Mouse (Mus musculus) adrenal gland, postnatal 0 days (tissue): ENCODE measurements around the gene Lin37. TPM values are rescaled to one million over a fixed set of nuclear protein-coding genes. Genes with fewer than 3 reads are reported as not detected.

Experiments
- microRNA-seq: library from miRNA; unstranded; fragments of <30 nt; microRNA quantifications from one replicate; pipeline ENCODE4, GENCODE M21; 2016; ENCODE audit warnings: borderline replicate concordance; ENCODE audit not compliant: insufficient number of aligned reads
- polyA plus RNA-seq: library from polyadenylated mRNA; unstranded; fragments of >200 nt; fragmentation: Nextera tagmentation; extraction: Ambion mirVana; gene quantifications from 2 replicates; pipeline ENCODE4 v1.2.1, GENCODE M21; 2015

The Lin37 gene
- polyA plus RNA-seq, result 57.6 and 67.2 TPM in 2 replicates

DNA sequence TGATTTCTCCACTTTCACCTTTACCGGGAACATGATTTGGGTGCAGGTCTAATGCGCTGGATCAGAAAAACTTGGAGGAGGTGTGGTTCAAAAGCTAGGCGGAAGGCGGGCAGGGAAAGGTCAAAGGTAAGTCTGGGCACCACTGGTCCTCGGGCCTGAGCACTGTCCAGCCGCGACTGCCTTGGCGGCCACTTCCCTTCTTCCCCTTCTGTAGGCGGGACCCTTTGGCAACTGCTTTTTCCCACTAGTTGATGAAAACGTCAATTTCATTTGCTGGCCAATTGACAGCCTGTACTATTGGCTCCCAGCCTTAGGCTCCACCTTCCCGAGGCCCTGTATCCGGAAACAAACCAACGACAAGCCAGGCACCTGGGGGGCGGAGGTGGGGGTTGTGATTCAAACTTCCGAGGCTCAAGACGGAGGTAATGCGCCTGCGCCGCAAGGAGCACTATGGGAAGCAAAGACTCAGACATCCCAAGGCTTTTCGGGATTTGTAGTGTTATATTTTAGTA is at the start of gene Lin37:
TSS of gene Lin37 (minus strand) at position 396 of the 512 bp plus-strand sequence.

GRCm38 (mm10) chr7:30598786-30599185 is 39.1 kb upstream of the Lin37 start, which contains the start of gene Zbtb32:
TSS of gene Zbtb32 (minus strand) at chr7:30598909.

GRCm38 (mm10) chr7:30588676-30589434 is 29.2 kb upstream of the Lin37 start, which contains the start of gene Kmt2b:
TSS of gene Kmt2b (minus strand) at chr7:30588726.

DNA sequence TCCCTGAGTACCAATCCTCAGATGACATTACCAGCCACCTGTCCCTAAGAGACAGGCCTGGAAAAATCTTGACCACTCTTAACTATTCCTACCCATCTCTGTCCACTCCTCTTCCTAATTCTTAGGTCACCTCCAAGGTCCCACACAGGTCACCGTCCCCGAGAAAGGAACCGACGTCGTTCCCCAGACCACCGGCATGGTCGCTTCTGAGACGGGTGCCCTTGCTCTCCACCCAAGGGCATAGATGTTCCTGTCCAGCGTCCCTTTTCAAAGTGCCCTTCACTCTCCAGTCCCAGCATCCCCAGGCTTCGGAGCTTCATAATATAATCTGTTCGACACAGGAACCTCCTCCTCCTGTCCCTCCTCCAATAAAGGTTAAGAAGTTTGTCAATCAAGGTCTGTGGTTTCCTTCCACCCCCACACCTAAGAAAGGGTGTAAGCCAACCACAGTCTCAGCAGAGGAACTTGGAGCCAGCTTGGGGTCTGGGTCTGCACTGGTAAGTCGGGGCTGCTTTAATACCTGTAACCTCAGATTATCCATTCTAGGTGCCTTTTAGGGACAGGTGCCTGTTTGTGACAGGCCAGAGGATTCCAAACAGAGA is 5.4 kb upstream of the Lin37 start, which contains the start of gene Igflr1:
TSS of gene Igflr1 (plus strand) at position 458 of the 602 bp plus-strand sequence.

GRCm38 (mm10) chr7:30563117-30563905 is 3.7 kb upstream of the Lin37 start, which contains the start of the genes U2af1l4, Gm49396 and Psenen:
TSS of gene U2af1l4 (plus strand) at chr7:30563301.
TSS of gene Gm49396 (plus strand) at chr7:30563344.
TSS of gene Psenen (minus strand) at chr7:30563627.

DNA sequence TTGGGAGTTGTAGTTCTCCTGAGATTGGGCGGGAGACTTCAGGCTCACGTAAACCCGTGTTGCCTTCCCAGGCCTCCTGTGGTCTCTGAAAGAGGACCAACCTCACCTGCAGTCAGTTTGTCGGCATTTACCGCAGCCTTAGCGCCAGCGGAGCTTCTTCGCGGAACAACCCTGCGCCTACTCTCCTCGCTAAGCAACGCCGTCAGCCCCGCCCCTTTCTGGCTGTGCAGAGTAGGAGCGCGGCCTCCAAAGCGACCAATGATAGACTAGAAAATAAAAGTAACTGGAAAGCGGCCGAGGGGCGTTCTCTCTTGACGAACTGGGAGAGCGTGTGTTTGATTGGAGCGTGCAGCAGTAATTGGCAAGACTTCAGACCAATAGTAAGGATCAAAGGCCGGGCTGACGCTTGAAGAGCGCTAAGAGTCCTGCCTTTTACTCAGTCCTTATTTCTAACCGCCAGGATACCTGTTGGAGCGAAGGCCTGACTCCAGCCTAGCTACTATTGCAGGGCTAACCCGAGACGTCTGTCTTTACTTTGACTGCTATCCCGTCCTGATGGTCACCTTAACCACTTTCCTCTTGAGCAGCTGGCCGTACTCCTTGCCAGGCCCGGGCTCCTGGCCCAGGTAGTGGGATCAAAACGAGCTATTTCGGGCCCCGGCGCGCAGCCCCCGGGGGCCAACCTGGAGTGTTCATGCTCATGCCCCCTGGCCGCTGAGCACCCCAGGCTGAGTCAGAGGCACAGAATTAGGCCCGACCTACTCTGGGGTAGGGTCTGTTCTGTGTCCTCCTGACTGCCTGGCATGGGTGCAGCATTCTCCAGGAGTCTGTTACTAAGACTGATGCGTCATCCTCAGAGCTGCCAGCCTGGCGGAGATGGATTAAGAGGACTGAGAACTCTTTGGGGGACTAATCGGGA is 7.3 kb downstream of the Lin37 start, which contains the start of the genes Hspb6 and Proser3:
TSS of gene Hspb6 (plus strand) at position 77 of the 919 bp plus-strand sequence.
TSS of gene Proser3 (minus strand) at position 198 of the 919 bp plus-strand sequence.

GRCm38 (mm10) chr7:30534633-30535577 is 24.7 kb downstream of the Lin37 start, which contains the start of gene Arhgap33:
TSS of gene Arhgap33 (minus strand) at chr7:30535060.

Small RNA genes within 50 kb of the gene (microRNA-seq; reads per million reads assigned to microRNA genes)
- gene Gm38670, result not detected
- not detected for gene Mir3569

Other genes starting within 250 kb of the Lin37 start
- 10.1 and 17.2 TPM in 2 replicates for gene Syne4, start 245.0 kb downstream of the Lin37 start, polyA plus RNA-seq
- gene E130208F15Rik, start 238.1 kb downstream of the Lin37 start, polyA plus RNA-seq, result 1.7 and 4.2 TPM in 2 replicates
- gene Sdhaf1, start 235.9 kb downstream of the Lin37 start, polyA plus RNA-seq, result 19.9 and 24.4 TPM in 2 replicates
- 7.0 and 8.6 TPM in 2 replicates for gene Lrfn3, start 197.1 kb downstream of the Lin37 start, polyA plus RNA-seq
- gene Tyrobp, start 146.1 kb downstream of the Lin37 start, polyA plus RNA-seq, result 130 and 219 TPM in 2 replicates
- gene Hcst, start 140.0 kb downstream of the Lin37 start, polyA plus RNA-seq, result 6.9 and 9.5 TPM in 2 replicates
- 0.88 and 1.7 TPM in 2 replicates for gene Nfkbid, start 138.1 kb downstream of the Lin37 start, polyA plus RNA-seq
- 66.4 and 132 TPM in 2 replicates for gene Aplp1, start 114.3 kb downstream of the Lin37 start, polyA plus RNA-seq
- not detected in 2 replicates for gene Kirrel2, start 102.1 kb downstream of the Lin37 start, polyA plus RNA-seq
- 0.10 and 0.17 TPM in 2 replicates for gene Nphs1, start 101.5 kb downstream of the Lin37 start, polyA plus RNA-seq
- 3.3 and 7.4 TPM in 2 replicates for gene Prodh2, start 66.2 kb downstream of the Lin37 start, polyA plus RNA-seq
- 5.8 and 11.5 TPM in 2 replicates for gene Arhgap33, start 24.8 kb downstream of the Lin37 start, polyA plus RNA-seq
- gene Hspb6, start 7.7 kb downstream of the Lin37 start, polyA plus RNA-seq, result 21.9 and 51.7 TPM in 2 replicates
- gene Proser3, start 7.5 kb downstream of the Lin37 start, polyA plus RNA-seq, result 5.8 and 6.8 TPM in 2 replicates
- gene U2af1l4, start 3.5 kb upstream of the Lin37 start, polyA plus RNA-seq, result 83.5 and 101 TPM in 2 replicates
- 2.8 and 5.1 TPM in 2 replicates for gene Gm49396, start 3.5 kb upstream of the Lin37 start, polyA plus RNA-seq
- 179 and 205 TPM in 2 replicates for gene Psenen, start 3.8 kb upstream of the Lin37 start, polyA plus RNA-seq
- 0.72 and 1.8 TPM in 2 replicates for gene Igflr1, start 5.6 kb upstream of the Lin37 start, polyA plus RNA-seq
- gene Kmt2b, start 28.9 kb upstream of the Lin37 start, polyA plus RNA-seq, result 3.7 and 4.5 TPM in 2 replicates
- 0.11 and 0.51 TPM in 2 replicates for gene Zbtb32, start 39.1 kb upstream of the Lin37 start, polyA plus RNA-seq
- gene Upk1a, start 53.0 kb upstream of the Lin37 start, polyA plus RNA-seq, result 0.55 and 0.79 TPM in 2 replicates
- 1,273 and 1,293 TPM in 2 replicates for gene Cox6b1, start 66.3 kb upstream of the Lin37 start, polyA plus RNA-seq
- gene Etv2, start 76.0 kb upstream of the Lin37 start, polyA plus RNA-seq, result not detected in 2 replicates
- 83.9 and 102 TPM in 2 replicates for gene Rbm42, start 90.5 kb upstream of the Lin37 start, polyA plus RNA-seq
- gene Haus5, start 105.2 kb upstream of the Lin37 start, polyA plus RNA-seq, result 14.3 and 19.0 TPM in 2 replicates
- gene Pmis2, start 111.8 kb upstream of the Lin37 start, polyA plus RNA-seq, result not detected in 2 replicates
- gene 2200002J24Rik, start 139.1 kb upstream of the Lin37 start, polyA plus RNA-seq, result 10.8 and 14.4 TPM in 2 replicates
- 2.5 and 2.7 TPM in 2 replicates for gene Atp4a, start 152.4 kb upstream of the Lin37 start, polyA plus RNA-seq
- gene Tmem147, start 169.7 kb upstream of the Lin37 start, polyA plus RNA-seq, result 231 and 307 TPM in 2 replicates
- gene Gapdhs, start 183.8 kb upstream of the Lin37 start, polyA plus RNA-seq, result 0.11 and 0.35 TPM in 2 replicates
- gene Sbsn, start 191.6 kb upstream of the Lin37 start, polyA plus RNA-seq, result 16.2 and 29.7 TPM in 2 replicates
- 49.0 and 57.0 TPM in 2 replicates for gene Dmkn, start 203.9 kb upstream of the Lin37 start, polyA plus RNA-seq
- gene Krtdap, start 228.1 kb upstream of the Lin37 start, polyA plus RNA-seq, result 32.6 and 84.5 TPM in 2 replicates